Mouse (Mus musculus): ENCODE measurements around the gene Papln.
A peak's percentile ranks its signal among the peaks of the same experiment; 100 is the strongest.

Gene Papln

DNA sequence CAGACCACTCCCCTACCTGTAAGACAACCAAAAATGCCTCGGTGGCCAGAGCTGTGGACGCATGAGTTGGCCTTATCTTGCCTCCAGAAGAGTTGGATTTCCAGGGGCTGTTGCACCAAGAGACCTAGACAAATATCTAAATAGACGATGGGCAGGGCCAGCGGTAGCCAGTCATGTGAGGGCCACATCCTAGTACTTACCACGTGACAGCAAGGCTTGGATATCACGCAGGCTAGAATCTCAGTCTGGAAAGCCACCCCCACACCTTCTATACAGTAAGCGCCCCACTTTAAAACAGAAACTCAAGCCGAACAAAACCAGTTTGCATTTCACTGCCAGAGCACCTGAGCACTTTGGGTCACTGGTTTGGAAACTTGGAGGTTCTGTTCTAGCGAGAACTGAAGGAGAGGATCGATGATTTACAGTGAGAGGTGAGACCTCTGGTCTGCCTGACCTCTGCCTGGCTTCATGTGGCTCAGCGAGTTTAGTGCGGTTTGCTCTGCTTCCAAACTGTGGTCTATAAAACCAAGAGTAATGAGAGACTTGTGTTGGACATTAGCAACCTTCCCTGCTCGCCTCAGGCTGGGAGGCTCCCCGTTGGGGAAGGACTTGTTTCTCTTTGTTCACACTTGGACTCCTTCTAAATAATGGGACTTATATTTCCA, 4.9 kb downstream of the Papln start:
- DNase-seq, result peak; percentile 65

DNA sequence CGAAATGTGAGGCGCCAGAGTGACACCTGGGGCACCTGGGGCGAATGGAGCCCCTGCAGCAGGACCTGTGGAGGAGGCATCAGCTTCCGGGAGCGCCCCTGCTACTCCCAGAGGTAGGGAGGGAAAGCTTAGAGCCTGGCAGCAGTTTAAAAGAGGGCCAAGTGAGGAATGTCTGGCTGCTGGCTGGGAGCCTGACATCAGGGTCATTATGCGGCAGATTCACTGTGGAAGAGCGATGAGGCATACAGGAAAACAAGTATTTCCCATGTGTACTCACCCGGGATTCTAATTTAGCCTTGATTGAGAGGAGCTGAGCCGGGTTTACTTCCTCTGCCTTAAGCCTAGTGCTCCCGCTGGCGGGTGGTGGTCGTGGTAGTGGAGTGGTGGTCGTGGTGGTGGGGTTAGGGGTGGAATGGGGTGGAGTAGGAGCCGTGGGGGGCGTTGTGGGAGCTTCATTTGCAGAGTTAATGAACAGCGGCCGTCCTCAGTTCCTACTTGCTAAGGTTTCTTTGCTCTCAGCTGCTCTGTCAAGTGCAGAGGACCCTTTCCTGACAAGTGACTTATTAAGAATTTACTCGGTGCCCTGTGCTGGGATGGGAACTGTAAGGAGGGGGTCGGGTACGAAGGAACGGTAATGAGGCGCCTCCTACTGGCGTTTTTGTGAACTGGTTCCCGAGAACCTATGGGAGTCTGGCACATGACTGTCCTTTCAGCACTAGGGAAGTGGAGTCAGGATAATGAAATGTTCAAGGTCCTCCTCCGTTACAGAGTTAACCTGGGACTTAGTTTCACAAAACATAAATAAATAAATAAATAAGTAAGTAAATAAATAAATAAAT, 7.2 kb downstream of the Papln start:
- peak; percentile 87 for DNase-seq

DNA sequence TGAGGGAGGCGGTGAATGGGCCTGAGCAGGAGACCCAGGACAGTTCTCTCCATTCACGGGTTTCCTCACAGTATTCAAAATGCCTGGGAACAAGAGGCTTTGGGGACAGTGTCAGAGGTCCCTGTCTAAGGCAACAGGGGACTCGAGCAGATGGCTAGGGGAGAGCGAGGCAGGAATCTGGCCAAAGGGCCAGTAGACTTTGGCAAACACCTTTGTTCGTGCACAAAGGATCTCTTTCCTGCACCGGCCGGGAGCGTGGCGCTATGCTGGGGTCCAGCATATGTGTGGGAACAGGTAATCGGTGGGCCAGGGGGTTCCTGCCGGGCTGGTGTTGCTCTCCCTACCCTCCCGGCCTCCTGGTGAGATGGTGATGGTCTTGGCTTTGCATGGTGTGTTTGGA, 12.2 kb downstream of the Papln start:
- no peak for DNase-seq

DNA sequence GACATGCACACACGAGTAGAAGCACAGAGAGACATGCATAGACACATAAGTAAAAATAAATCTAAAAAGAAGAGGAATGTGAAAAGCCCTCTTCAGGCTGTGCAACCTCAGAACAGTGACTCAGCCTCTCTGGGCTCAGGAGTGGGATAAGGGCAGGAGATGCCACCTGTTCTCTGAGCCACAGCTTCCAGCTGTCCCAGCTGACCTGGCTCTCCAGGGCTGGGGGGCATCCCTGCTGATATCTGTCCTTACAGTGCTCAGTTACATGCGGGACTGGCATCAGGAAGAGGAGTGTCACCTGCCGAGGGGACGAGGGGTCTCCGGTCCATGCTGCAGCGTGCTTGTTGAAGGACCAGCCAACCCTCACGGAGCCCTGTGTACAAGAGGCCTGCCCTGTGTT, 13.3 kb downstream of the Papln start:
- no peak for DNase-seq

DNA sequence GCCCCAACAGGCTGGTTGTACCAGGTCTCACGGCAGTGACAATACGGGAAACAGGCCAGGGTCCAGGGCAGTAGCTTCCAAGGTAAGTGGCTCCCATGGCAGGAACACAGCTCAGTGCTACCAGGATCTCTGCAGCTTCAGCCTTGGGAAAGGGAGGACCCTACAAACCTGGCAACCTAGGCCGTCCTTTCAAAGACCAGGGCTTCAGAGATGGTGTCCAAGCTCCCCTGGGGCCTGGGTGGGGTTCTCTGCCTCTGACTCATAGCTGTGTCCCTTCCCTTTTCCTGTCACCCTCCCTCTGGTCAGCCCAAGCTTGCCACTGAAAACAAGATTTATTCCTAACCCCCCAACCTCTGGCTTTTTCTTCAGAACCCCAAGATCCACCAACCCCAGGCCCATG, 16.7 kb downstream of the Papln start:
- no peak for DNase-seq

DNA sequence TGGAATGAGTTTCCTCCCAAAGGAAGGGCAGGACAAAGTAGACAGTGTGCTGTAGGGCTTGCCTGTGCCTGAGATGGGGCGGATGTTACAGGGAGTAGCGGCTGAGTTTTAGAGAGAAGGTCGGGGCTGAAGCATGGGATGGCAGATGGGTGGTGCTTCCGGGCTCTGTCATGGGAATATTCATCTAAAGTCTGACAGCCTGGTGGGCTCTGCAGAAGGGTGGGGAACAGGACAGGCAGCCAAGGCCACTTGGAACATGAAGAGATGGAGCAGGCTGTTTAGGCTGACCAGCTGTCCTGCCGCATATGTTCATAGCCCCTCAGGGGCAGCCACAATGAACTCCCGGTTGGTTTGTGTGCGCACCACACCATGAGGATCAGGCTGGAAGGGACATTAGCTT, 17.8 kb downstream of the Papln start:
- DNase-seq, result no peak

DNA sequence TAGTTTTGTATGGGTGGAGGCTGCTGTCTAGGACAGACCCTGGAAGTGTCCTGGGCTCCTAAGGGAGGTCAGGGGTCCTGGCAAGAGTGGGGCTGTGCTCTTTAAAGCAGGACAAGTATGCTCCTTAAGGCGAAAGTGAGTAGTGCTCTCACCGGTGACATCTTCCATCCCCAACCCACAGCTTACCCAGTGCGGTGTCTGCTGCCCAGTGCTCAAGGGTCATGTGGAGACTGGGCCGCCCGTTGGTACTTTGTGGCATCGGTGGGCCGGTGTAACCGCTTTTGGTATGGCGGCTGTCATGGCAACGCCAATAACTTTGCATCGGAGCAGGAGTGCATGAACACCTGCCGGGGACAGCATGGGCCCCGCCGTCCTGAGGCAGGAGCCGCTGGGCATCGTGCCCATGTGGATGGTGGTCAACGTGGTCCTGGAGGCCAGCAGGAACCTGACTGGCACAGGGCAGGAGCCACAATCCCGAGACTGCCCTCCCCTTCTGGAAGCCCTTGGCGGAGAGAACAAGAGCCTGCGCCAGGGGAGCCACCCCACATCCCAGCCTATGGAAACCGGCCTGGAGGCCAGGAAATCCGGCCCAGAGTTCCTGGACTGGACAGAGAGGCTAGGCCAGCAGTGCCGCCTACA, 18.3 kb downstream of the Papln start:
- no peak for DNase-seq

DNA sequence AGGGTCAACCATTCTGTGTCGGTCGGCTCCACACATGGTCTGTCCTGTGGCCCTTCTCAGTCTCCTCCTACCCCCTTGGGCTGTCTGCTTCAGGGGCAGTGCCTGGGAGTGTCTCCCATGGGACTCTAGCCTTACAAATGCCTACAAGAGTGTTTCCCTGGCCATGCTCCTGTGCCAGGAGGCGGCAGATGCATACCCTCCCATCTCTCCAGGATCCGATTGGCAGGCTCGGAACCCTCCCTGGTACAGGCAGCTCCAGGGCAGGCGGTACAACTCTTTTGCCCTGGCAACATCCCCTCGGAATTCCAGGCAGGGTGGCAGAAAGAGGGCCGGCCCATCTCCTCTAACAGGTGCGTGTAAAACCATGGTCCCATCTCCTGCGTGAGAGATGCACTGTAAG, 19.2 kb downstream of the Papln start:
- no peak for DNase-seq

DNA sequence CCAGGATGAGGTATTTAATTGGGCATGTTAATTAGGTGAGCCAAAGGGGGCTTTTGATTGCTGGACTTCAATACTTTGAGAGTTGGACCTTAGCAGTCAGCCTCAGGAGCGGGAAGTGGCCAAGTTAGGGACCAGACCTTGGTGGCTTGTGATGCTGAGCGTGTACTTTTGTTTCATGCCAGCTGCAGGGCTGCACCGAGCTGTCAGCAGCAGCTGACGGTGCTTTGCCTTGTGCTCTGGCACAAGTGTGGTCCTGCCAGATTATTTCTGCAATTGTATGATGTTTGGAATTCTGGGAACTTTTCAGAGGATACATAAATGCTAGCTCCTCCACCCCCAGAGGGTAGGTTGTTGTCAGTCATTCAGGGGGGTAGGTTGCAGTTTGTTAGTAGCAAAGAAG, 21.9 kb downstream of the Papln start:
- DNase-seq, result no peak

DNA sequence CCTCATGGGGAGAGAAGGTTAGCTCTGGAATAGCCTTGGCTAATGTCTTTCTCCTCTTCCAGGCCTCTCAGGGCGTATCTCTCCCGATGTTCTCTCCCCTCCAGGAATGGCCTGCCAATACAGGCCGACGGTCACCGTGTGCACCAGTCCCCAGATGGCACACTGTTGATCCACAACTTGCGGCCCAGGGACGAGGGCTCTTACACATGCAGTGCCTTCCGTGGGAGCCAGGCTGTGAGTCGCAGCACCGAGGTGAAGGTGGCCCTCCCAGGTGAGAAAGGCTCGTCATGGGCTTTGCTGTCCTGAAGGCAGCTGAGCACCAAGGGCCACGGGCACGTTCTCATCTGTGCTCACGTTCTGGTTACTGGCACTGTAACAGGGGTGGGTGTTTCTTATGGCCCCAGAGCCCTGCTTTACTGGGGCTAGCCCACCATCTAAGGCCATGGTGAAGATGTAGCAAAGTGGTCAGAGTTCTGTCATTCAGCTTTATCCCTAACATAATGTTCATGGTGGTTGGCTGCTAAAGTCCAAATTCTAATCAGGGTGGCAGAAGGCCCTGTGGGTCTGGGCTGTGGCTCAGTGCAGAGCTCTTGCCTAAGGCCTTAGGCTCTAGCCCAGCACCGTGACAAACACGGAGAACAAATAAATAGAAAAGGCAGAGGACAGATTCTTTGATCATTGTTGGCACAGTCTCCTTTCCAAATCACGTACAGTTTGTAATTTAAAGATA, 25.8 kb downstream of the Papln start:
- DNase-seq, result no peak

DNA sequence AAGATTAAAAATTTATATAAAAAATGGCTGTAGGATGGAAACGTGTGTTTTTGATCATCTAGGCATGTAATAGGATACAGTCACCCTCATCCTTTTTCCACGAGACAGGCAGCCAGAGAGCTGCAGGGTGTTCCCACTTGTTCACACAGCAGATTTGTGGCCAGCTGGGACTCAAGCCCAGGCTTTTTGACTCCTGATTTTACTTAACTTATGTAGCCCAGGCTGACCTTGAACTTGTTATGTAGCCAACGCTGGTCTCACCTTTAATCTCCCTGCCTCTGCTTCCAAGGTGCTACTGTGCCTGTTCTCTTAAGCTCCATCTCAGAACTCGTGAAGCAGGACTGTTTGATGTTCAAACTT, 26.3 kb downstream of the Papln start:
- DNase-seq, result no peak

DNA sequence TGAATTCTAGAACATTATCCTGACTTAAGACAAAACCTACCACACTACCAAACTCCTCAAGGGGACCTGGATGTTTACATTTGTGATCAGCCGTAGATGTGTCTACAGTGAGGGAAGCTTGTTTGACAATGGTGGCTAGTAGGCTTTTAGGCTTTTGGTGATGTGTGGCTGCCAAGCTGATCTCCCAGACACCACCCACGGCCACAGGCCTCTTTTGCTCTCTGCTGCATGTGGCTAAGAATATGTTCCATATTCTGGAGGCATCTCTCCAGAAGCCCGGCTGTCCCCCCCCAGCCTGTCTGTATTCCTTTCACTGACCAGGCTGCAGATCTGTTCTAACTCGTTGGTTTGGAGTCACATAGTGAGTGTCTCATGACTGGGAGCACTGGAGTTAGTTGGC, 27.3 kb downstream of the Papln start:
- DNase-seq, result no peak

DNA sequence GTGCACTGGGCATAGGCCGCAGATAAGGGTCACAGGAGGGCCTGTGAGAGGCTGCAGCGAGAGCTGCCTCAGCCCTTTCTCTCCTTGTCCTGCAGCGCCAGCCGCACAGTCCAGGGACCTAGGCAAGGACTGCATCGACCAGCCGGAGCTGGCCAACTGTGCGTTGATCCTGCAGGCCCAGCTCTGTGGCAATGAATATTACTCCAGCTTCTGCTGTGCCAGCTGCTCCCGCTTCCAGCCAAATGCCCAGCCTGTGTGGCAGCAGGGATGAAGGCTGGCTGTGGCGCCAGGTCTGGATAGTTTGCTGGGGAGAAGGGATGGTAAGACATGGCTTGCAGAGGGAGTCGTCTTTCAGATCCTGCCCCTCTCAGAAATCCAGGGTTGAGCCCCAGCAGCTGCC, 28.3 kb downstream of the Papln start:
- DNase-seq, result no peak

DNA sequence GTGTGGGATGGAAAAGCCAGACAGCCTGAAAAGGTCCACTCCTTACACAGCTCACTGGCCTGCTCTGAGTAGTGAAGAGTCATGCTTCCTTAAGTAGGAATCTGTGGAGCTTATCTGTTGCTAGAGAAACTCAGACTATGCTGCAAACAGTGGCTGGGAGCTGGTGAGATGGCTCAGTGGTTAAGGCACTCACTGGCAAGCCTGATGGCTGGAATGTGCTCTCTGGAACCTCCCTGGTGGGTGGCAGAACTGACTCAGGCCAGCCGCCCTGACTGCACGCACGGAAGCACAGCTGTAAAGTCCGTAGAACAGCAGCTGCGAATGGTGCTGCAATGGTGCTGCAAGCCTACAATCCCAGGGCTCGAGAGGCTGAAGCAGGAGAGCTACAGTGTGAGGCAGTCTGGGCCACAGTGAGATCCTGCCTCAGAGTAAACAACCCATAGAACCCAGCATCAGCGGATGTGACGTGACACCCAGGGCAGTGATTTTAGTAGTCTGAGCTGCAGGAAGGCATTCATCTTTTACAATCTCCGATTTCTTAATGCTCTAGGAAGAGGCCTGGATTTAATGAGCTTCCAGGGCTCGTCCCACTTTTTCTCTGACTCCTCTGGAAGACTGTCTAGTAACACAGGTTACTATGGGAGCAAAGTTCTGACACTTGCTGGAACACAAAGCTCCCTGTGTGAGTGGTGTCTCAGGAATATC, 29.4 kb downstream of the Papln start:
- DNase-seq, result peak; percentile 31

DNA sequence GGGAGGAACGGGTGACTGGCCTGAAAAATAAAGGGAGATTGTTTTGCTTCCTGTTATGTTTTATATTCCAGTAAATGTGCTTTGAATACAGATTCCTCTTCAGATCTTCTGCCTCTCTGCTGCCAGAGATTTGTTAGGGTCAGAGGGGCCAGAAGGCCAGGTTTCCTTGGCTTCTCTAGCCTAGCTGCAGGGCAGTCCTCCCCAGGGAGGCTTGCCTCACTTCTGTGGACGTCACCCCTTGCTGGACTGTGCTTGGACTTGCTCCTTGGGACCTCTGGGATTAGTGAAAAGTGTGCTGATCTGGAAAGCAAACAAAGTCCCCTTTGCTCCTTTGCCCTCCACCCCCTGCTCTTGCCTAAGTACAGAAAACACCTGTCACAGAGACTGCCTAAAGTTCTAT, 31.6 kb downstream of the Papln start:
- peak; percentile 58 for DNase-seq

DNA sequence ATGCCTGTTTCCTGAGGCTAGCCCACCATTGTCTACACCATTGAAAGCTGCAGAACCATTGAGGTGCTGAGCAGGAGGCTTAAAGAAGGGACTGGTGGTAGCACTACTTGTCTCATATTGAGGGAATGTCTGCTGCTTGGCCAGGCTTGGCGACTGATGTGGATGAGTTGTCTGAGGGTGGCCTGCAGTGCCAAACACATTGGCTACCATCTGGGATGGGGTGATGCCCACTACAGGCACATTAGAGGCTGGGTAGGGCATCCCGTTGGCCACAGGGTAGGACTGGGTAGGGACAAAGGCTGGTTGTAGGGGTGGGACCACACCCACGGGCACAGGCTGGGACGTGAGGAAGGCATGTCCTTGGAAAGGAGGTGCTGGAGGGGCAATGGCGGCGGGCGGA, 32.2 kb downstream of the Papln start:
- DNase-seq, result no peak

DNA sequence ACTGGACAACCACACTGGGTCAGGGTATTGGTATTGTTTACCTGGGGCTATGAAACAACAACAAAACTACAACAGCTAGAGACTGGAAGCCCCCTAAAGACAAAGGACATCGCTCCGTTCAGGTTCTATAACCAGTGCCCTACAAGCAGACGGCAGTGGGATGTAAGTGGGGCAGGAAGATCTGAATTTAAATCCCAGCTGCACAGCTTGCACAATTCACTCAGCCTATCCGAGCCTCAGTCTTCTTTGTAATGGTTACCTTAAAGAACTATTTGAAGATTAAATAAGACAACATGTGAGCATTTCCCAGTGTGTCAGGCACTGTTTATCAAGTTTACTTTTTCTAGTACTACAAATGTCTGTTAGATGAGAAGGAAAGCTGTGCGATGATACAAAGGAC, 34.9 kb downstream of the Papln start:
- DNase-seq, result no peak

DNA sequence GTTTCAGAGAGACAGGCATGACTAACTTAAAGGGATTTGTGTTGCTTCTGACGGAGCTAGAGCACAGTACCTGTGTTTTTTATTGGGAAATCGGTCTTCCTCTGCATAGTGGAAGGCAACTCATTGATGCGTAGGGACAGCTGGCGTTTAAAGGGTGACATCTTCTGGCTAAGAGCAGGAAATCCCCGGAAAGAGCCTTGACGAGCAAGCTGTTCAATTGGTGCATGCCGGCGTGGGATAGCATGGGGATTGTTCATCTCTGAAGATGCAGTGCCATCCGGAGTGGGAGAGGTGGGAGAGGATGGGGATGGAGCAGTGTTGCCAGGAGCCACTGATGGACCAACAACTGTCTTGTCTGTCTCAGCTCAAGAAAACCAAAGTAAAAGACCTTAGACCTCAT, 37.5 kb downstream of the Papln start:
- no peak for DNase-seq

DNA sequence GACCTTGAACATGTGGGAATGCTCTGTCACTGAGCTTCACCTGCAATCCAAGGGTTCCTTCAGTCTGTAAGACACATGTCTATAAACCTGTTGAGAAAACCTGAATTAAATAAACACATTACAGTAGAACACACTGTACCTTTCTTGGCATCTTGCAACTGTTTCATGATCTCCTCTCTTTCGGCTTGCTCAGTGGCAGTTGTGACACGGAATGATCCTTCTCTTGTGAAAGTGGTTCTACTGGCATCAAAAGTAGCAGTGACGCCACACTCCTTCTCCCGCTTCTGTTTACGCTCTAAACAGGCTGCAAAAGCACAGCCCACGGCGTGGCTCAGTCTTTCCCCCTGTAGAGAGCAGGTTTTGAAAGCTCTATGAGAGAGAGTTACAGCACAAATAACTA, 40.2 kb downstream of the Papln start:
- no peak for DNase-seq

DNA sequence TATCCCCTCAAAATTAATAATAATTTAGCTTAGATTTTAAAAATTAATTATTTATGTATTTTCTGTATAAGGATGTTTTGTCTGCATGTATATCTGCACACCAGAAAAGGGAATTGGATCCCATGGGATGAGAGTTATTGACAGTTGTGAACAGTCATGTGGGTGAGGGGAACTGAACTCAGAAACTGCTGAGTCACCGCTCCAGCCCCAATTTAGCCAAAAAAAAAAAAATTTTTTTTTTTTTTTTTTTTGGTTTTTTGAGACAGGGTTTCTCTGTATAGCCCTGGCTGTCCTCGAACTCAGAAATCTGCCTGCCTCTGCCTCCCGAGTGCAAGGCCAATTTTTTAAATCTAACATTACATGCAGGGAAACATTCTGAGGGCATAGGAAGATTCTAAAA, 48.5 kb downstream of the Papln start:
- no peak for DNase-seq

DNA sequence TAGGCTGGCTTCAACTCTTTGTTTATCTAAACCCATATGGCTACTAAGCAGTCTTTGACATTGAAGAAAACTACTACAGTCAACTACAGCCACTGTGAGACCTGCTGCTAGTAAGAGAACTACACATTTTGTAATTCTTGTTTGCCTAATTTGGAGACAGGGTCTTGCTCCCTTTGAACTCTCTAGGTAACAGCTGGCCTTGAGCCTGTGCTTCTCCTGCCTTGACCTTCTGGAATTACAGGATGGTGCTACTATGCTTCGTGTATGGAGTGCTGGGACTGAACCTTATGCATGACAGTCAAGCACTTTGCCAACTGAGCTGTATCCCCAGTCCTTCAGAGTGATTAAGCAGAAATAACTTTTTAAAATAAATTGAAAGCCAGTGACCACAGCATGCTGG, 53.2 kb downstream of the Papln start:
- no peak for DNase-seq

DNA sequence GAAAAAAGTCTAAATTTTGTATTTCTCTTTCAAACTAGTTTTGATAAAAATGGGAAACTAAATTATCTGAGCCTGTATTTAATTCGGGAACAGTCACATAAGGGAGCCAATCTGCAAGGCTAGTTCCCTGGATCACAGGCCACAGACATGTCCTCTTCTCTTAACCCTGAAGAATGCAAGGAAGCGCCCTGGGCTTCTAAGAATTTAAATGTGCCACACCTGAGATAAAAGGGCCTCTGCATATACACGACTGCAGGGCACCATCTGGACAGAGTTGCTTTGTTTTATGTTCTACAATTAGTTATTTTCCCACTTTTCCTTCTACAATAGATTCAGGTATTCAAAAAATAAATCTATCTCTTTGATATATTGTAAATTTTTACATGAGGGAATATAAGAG, 67.0 kb downstream of the Papln start:
- no peak for DNase-seq

DNA sequence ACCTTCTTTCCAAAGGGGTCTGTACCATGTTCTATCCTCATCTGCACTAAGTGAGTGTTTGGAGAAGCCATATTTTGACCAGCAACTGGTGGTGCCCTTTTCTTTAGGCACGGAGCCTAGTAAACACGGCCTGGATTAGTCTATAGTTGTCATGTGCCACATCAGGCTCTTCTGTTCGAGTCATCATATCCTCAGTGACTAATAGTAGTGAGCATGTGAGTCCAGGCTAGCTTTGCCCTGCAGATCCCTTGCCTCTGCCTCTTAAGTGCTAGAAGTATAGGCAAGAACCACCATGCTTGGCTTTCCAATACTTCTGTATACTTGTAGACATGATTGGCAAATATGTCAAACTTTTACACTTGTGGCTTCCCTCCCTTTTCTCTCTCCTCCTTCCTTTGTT, 70.5 kb downstream of the Papln start:
- no peak for DNase-seq
